Mouse (Mus musculus) liver, embryonic 14.5 days (tissue): Measurements from ENCODE around the gene Zbtb8a. TPM values are rescaled to one million over a fixed set of nuclear protein-coding genes. Genes with fewer than 3 reads are reported as not detected.

ENCODE experiments used
- ATAC-seq: fragments of 200-750 bp; cut with Nextera tagmentation; 2 replicates; pipeline ENCODE4 v1.8.0; 2017; ENCODE audit warnings: moderate number of reproducible peaks, mild to moderate bottlenecking, moderate library complexity; ENCODE audit not compliant: insufficient read depth
- DNase-seq, 3 experiments: peaks; one replicate each; pipeline ENCODE4 v3.0.0-alpha.2; 2012 to 2013; ENCODE audit warnings: low read depth in 3 of 3, low spot score in 3 of 3
- H3K27ac ChIP-seq: fragments of 300-500 bp; sonication (generic); 2 replicates; pipeline ENCODE4 v1.5.1; 2014; ENCODE audit warnings: moderate library complexity, mild to moderate bottlenecking, control low read depth, inconsistent platforms
- H3K27me3 ChIP-seq: fragments of 300-500 bp; sonication (generic); 2 replicates; pipeline ENCODE4 v1.6.1; 2014; ENCODE audit warnings: mild to moderate bottlenecking, low read length, moderate library complexity; ENCODE audit not compliant: control insufficient read depth, insufficient read depth
- H3K36me3 ChIP-seq: fragments of 300-500 bp; sonication (generic); replicated peaks from 2 replicates; pipeline ENCODE4 v1.6.1; 2014; ENCODE audit warnings: low read depth; ENCODE audit not compliant: control insufficient read depth, insufficient read depth
- H3K4me1 ChIP-seq, 2 experiments: fragments of 200-500 bp in 1 of 2; fragments of 300-500 bp in 1 of 2; sonication (generic) in 1 of 2; replicated peaks; 2 replicates each; pipeline ENCODE4 v1.6.1; 2012 to 2014; ENCODE audit warnings: antibody characterized with exemption in 1 of 2, inconsistent platforms in 1 of 2, low read length in 1 of 2; ENCODE audit not compliant: control insufficient read depth in 2 of 2, insufficient read depth in 2 of 2
- H3K4me2 ChIP-seq: fragments of 300-500 bp; sonication (generic); 2 replicates; pipeline ENCODE4 v1.6.1; 2014; ENCODE audit warnings: low read depth, mild to moderate bottlenecking, control low read depth, moderate library complexity
- H3K4me3 ChIP-seq, 2 experiments: fragments of 200-500 bp in 1 of 2; fragments of 300-500 bp in 1 of 2; sonication (generic) in 1 of 2; 2 replicates each; pipeline ENCODE4 v1.5.1; 2012 to 2014; ENCODE audit warnings: low read depth in 2 of 2, low read length in 2 of 2, mild to moderate bottlenecking in 2 of 2, control low read depth in 1 of 2, inconsistent platforms in 1 of 2, moderate library complexity in 1 of 2; ENCODE audit not compliant: insufficient read depth in 1 of 2
- H3K9ac ChIP-seq: fragments of 300-500 bp; sonication (generic); replicated peaks from 2 replicates; pipeline ENCODE4 v1.6.1; 2014; ENCODE audit warnings: mild to moderate bottlenecking, control low read depth, moderate library complexity
- H3K9me3 ChIP-seq: fragments of 300-500 bp; sonication (generic); 2 replicates; pipeline ENCODE4 v1.6.1; 2016; ENCODE audit warnings: low read length, mixed read lengths; ENCODE audit not compliant: control insufficient read depth
- CTCF ChIP-seq: IDR thresholded peaks from 2 replicates; pipeline ENCODE4 v1.5.1; 2016; ENCODE audit warnings: antibody characterized with exemption, low read depth, control low read depth
- EP300 ChIP-seq: IDR thresholded peaks from 2 replicates; pipeline ENCODE4 v1.6.1; 2016; ENCODE audit warnings: antibody characterized with exemption, low read depth
- WGBS: fragments of 180-500 bp; shearing (Covaris S2); extraction: QIAGEN DNeasy Blood & Tissue Kit; methylation state at CpG from one replicate; pipeline ENCODE4 v1.1.7; 2014; ENCODE audit not compliant: insufficient replicate concordance; 5-methylcytosine and 5-hydroxymethylcytosine counted together
- polyA plus RNA-seq, 2 experiments: library from polyadenylated mRNA; depleted of rRNA in 1 of 2; stranded (reverse) in 1 of 2; unstranded in 1 of 2; fragments of >200 nt; fragmentation: Nextera tagmentation in 1 of 2; extraction: Ambion mirVana in 1 of 2; gene quantifications; 2 replicates each; pipeline versions ENCODE4 v1.2.1 to v1.2.3; 2012 to 2014

The Zbtb8a gene
- polyA plus RNA-seq, 2 experiments: 0.41 to 2.1 TPM

GRCm38 (mm10) chr4:129384440-129384839, 6.5 kb upstream of the Zbtb8a start:
- no peaks in the 10 kb centered on the region for H3K36me3 ChIP-seq
- 34% methylated on average over 6 of the region's 6 CpGs for WGBS
- DNase-seq (no peak), ATAC-seq (no peak)
- TF ChIP-seq EP300: no peak
- TF ChIP-seq CTCF: no peak
- H3K27ac ChIP-seq: no peak overlapping the region
- no peak overlapping the region for H3K9ac ChIP-seq
- no peak overlapping the region for H3K4me3 ChIP-seq
- H3K4me2 ChIP-seq: no peak overlapping the region
- H3K27me3 ChIP-seq: no peaks in the 10 kb centered on the region
- no peaks in the 10 kb centered on the region for H3K9me3 ChIP-seq
- peaks cover 13 to 21% of the 10 kb centered on the region in 2 experiments for H3K4me1 ChIP-seq

DNA sequence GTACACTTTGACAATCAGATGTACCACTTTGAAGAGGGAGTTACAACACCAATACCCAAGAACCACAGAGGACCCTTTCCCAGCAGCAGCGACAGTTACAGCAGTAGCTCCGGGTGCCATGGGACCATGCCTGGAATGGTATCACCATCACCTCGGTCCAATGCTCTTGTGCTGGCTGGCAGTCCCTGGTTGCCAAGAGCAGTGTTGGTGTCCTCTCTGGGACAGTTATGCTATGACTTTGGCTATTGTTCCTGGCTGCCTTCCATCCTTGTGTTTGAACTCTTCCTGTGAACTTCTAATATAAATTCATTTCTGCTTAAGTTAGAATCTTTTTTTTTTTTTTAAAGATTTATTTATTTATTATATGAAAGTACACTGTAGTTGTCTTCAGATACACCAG, 5.7 kb upstream of the Zbtb8a start:
- Histone ChIP-seq H3K9ac (no peak overlapping the region), H3K36me3 (no peaks in the 10 kb centered on the region), H3K9me3 (no peaks in the 10 kb centered on the region), H3K27ac (no peak overlapping the region), H3K27me3 (peaks cover 5% of the 10 kb centered on the region), H3K4me3 (no peak overlapping the region), H3K4me2 (no peak overlapping the region), H3K4me1 (peaks cover 13 to 21% of the 10 kb centered on the region in 2 experiments)
- 80% methylated on average over 3 of the region's 3 CpGs for WGBS
- no peak for ATAC-seq
- TF ChIP-seq EP300 (no peak), CTCF (no peak)
- DNase-seq: no peak

GRCm38 (mm10) chr4:129382488-129382887, 4.6 kb upstream of the Zbtb8a start:
- no peak for TF ChIP-seq EP300
- TF ChIP-seq CTCF: no peak
- H3K9ac ChIP-seq: no peak overlapping the region
- no peak overlapping the region for H3K4me3 ChIP-seq
- H3K27ac ChIP-seq: no peak overlapping the region
- no peaks in the 10 kb centered on the region for H3K36me3 ChIP-seq
- H3K4me1 ChIP-seq: peaks cover 15 to 21% of the 10 kb centered on the region in 2 experiments
- no peaks in the 10 kb centered on the region for H3K9me3 ChIP-seq
- WGBS: 89% methylated on average over 2 of the region's 2 CpGs
- DNase-seq: no peak
- H3K27me3 ChIP-seq: peaks cover 16% of the 10 kb centered on the region
- no peak for ATAC-seq
- no peak overlapping the region for H3K4me2 ChIP-seq

- ATAC-seq: no peak
- Histone ChIP-seq H3K36me3 (no peaks in the 10 kb centered on the region), H3K9me3 (no peaks in the 10 kb centered on the region), H3K4me2 (no peak overlapping the region), H3K9ac (no peak overlapping the region), H3K27me3 (peaks cover 16% of the 10 kb centered on the region), H3K27ac (no peak overlapping the region), H3K4me1 (peaks cover 15 to 20% of the 10 kb centered on the region in 2 experiments), H3K4me3 (no peak overlapping the region)
- TF ChIP-seq CTCF (no peak), EP300 (no peak)
- DNase-seq: no peak
- WGBS: 71% methylated on average over 9 of the region's 9 CpGs
Observed at GRCm38 (mm10) chr4:129382029-129382428, 4.1 kb upstream of the Zbtb8a start.

DNA sequence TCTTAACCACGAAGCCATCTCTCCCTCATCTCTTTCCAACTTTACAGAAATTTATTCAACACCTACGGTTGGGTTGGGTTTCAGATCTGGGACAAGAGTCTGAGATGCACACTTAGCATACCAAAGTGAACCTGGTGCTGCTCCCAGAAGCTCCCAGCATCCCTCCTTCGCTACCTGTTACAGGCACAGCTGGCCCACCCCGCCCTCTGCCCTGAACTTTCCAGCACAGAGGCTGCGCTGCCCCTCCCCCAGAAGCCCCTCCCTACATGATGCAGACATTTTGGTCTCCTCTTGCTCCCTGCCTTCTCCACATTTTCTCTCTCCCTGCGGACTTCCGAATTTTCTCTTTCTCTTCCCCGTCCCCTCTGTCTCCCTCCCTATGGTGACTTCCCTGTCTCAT, 3.2 kb upstream of the Zbtb8a start:
- WGBS: 68% methylated on average over 8 of the region's 8 CpGs
- DNase-seq (no peak), ATAC-seq (no peak)
- H3K27me3 ChIP-seq: peaks cover 16% of the 10 kb centered on the region
- H3K9me3 ChIP-seq: no peaks in the 10 kb centered on the region
- H3K4me2 ChIP-seq: no peak overlapping the region
- H3K36me3 ChIP-seq: no peaks in the 10 kb centered on the region
- H3K9ac ChIP-seq: no peak overlapping the region
- H3K27ac ChIP-seq: no peak overlapping the region
- no peak overlapping the region for H3K4me3 ChIP-seq
- H3K4me1 ChIP-seq: peaks cover 9 to 15% of the 10 kb centered on the region in 2 experiments
- TF ChIP-seq CTCF (no peak), EP300 (no peak)
